Mouse (Mus musculus) MEL (cell line): ENCODE measurements around the gene Ano5. TPM values are rescaled to one million over a fixed set of nuclear protein-coding genes. Genes with fewer than 3 reads are reported as not detected.
A peak's percentile ranks its signal among the peaks of the same experiment; 100 is the strongest.

ENCODE experiments used
- DNase-seq: peaks from one replicate; pipeline ENCODE4 v3.0.0; 2011; ENCODE audit warnings: low read depth, low spot score
- H3K27ac ChIP-seq: 2 replicates; pipeline ENCODE4 v1.5.1; 2012; ENCODE audit warnings: low read depth, mild to moderate bottlenecking, control low read depth, low read length, moderate library complexity; ENCODE audit not compliant: control insufficient read depth
- H3K27me3 ChIP-seq, 2 experiments: fragments of 150-350 bp in 1 of 2; sonication (generic) in 1 of 2; 2 replicates each; pipeline ENCODE4 v1.6.1; 2012; ENCODE audit warnings: low read length in 2 of 2, mild to moderate bottlenecking in 2 of 2, improper control_type of control experiment in 1 of 2, moderate library complexity in 1 of 2; ENCODE audit not compliant: insufficient read depth in 2 of 2, control insufficient read depth in 1 of 2
- H3K36me3 ChIP-seq, 2 experiments: 2 replicates each; pipeline ENCODE4 v1.6.1; 2012 to 2014; ENCODE audit warnings: low read length in 2 of 2, improper control_type of control experiment in 1 of 2, inconsistent platforms in 1 of 2, mild to moderate bottlenecking in 1 of 2; ENCODE audit not compliant: insufficient read depth in 2 of 2, control insufficient read depth in 1 of 2
- H3K4me1 ChIP-seq, 2 experiments: fragments of 150-350 bp in 1 of 2; sonication (generic) in 1 of 2; 2 replicates each; pipeline ENCODE4 v1.6.1; 2012; ENCODE audit warnings: low read length in 2 of 2, improper control_type of control experiment in 1 of 2, mild to moderate bottlenecking in 1 of 2; ENCODE audit not compliant: insufficient read depth in 2 of 2, control insufficient read depth in 1 of 2
- H3K4me3 ChIP-seq, 2 experiments: fragments of 150-350 bp in 1 of 2; sonication (generic) in 1 of 2; 2 replicates each; pipeline ENCODE4 v1.5.1; 2012; ENCODE audit warnings: low read depth in 2 of 2, low read length in 2 of 2, mild to moderate bottlenecking in 2 of 2, moderate library complexity in 2 of 2, control low read depth in 1 of 2, improper control_type of control experiment in 1 of 2; ENCODE audit not compliant: control insufficient read depth in 1 of 2, insufficient read depth in 1 of 2
- H3K79me2 ChIP-seq: 2 replicates; pipeline ENCODE4 v1.6.1; 2012; ENCODE audit warnings: mild to moderate bottlenecking, low read length, moderate library complexity; ENCODE audit not compliant: control insufficient read depth, poor library complexity, insufficient read depth
- H3K9ac ChIP-seq: 2 replicates; pipeline ENCODE4 v1.6.1; 2012; ENCODE audit warnings: low read depth, mild to moderate bottlenecking, control low read depth, low read length, moderate library complexity; ENCODE audit not compliant: control insufficient read depth, poor library complexity, severe bottlenecking
- H3K9me3 ChIP-seq: fragments of 150-350 bp; sonication (generic); replicated peaks from 2 replicates; pipeline ENCODE4 v1.6.1; 2012; ENCODE audit warnings: mild to moderate bottlenecking, low read length, improper control_type of control experiment, moderate library complexity; ENCODE audit not compliant: insufficient read depth
- CTCF ChIP-seq, 3 experiments: IDR thresholded peaks in 2 of 3; conservative IDR thresholded peaks in 1 of 3; 2 replicates each; pipeline ENCODE4 v1.5.1; 2011 to 2012; ENCODE audit warnings: low read length in 3 of 3, low read depth in 2 of 3, mild to moderate bottlenecking in 2 of 3, improper control_type of control experiment in 1 of 3, inconsistent platforms in 1 of 3, mixed read lengths in 1 of 3, moderate library complexity in 1 of 3; ENCODE audit not compliant: control insufficient read depth in 1 of 3, insufficient read depth in 1 of 3, poor library complexity in 1 of 3, severe bottlenecking in 1 of 3
- ELF1 ChIP-seq: IDR thresholded peaks from 2 replicates; pipeline ENCODE4 v1.6.1; 2014; ENCODE audit warnings: low read depth, mild to moderate bottlenecking, inconsistent platforms, low read length, improper control_type of control experiment, moderate library complexity
- EP300 ChIP-seq, 2 experiments: IDR thresholded peaks; 2 replicates each; pipeline ENCODE4 v1.6.1; 2011; ENCODE audit warnings: improper control_type of control experiment in 2 of 2, low read length in 2 of 2, low read depth in 1 of 2, mild to moderate bottlenecking in 1 of 2
- GABPA ChIP-seq: IDR thresholded peaks from 2 replicates; pipeline ENCODE4 v1.6.1; 2012; ENCODE audit warnings: low read depth, mild to moderate bottlenecking, inconsistent platforms, low read length, improper control_type of control experiment, moderate library complexity
- GATA1 ChIP-seq: IDR thresholded peaks from 2 replicates; pipeline ENCODE4 v1.6.1; 2011; ENCODE audit warnings: low read depth, low read length, improper control_type of control experiment
- JUND ChIP-seq: IDR thresholded peaks from 2 replicates; pipeline ENCODE4 v1.6.1; 2011; ENCODE audit warnings: low read depth, mild to moderate bottlenecking, improper control_type of control experiment, low read length
- KAT2A ChIP-seq: conservative IDR thresholded peaks from 2 replicates; pipeline ENCODE4 v1.6.1; 2012; ENCODE audit warnings: low read depth, low read length, improper control_type of control experiment, inconsistent platforms
- MAX ChIP-seq: IDR thresholded peaks from 2 replicates; pipeline ENCODE4 v1.6.1; 2011; ENCODE audit warnings: low read length, improper control_type of control experiment
- MYB ChIP-seq: IDR thresholded peaks from 2 replicates; pipeline ENCODE4 v1.6.1; 2011; ENCODE audit warnings: mild to moderate bottlenecking, low read depth, low read length, improper control_type of control experiment
- MYC ChIP-seq: IDR thresholded peaks from 2 replicates; pipeline ENCODE4 v1.6.1; 2011; ENCODE audit warnings: low read depth, mild to moderate bottlenecking, low read length, improper control_type of control experiment, moderate library complexity
- POLR2A ChIP-seq, 2 experiments: IDR thresholded peaks; 2 replicates each; pipeline ENCODE4 v1.6.1; 2011 to 2012; ENCODE audit warnings: low read length in 2 of 2, mild to moderate bottlenecking in 2 of 2, control low read depth in 1 of 2, improper control_type of control experiment in 1 of 2, low read depth in 1 of 2, moderate library complexity in 1 of 2; ENCODE audit not compliant: control insufficient read depth in 1 of 2, insufficient read depth in 1 of 2, poor library complexity in 1 of 2
- POLR2AphosphoS5 ChIP-seq: IDR thresholded peaks from 2 replicates; pipeline ENCODE4 v1.6.1; 2012; ENCODE audit warnings: low read depth, borderline replicate concordance, mild to moderate bottlenecking, inconsistent platforms, low read length, moderate library complexity, mixed read lengths
- RAD21 ChIP-seq: IDR thresholded peaks from 2 replicates; pipeline ENCODE4 v1.6.1; 2011; ENCODE audit warnings: mild to moderate bottlenecking, low read depth, low read length, improper control_type of control experiment
- RCOR1 ChIP-seq: IDR thresholded peaks from 2 replicates; pipeline ENCODE4 v1.6.1; 2012; ENCODE audit warnings: low read depth, mild to moderate bottlenecking, inconsistent platforms, low read length, improper control_type of control experiment
- TBP ChIP-seq: IDR thresholded peaks from 2 replicates; pipeline ENCODE4 v1.8.0; 2011; ENCODE audit warnings: low read depth, low read length, improper control_type of control experiment
- ZC3H11A ChIP-seq: IDR thresholded peaks from 2 replicates; pipeline ENCODE4 v1.6.1; 2012; ENCODE audit warnings: low read depth, mild to moderate bottlenecking, inconsistent platforms, low read length, improper control_type of control experiment
- ZKSCAN1 ChIP-seq: IDR thresholded peaks from 2 replicates; pipeline ENCODE4 v1.6.1; 2012; ENCODE audit warnings: low read depth, mild to moderate bottlenecking, inconsistent platforms, low read length, improper control_type of control experiment, moderate library complexity
- ZMIZ1 ChIP-seq: IDR thresholded peaks from 2 replicates; pipeline ENCODE4 v1.6.1; 2012; ENCODE audit warnings: low read depth, mild to moderate bottlenecking, inconsistent platforms, low read length, improper control_type of control experiment, moderate library complexity
- polyA plus RNA-seq, 2 experiments: library from polyadenylated mRNA; stranded (reverse) in 1 of 2; unstranded in 1 of 2; fragments of >175 nt in 1 of 2; fragments of >200 nt in 1 of 2; gene quantifications; 2 replicates each; pipeline versions ENCODE4 v1.2.1 to v1.2.4; 2012; ENCODE audit warnings: low replicate concordance in 2 of 2, low read depth in 1 of 2; ENCODE audit not compliant: insufficient read length in 2 of 2, insufficient read depth in 1 of 2, missing spikeins in 1 of 2
- total RNA-seq: library from RNA; depleted of rRNA; stranded (reverse); fragments of 300-350 nt; gene quantifications from 2 replicates; pipeline ENCODE4 v1.2.3, GENCODE M21; 2012

Gene Ano5
- total and polyA plus RNA-seq, 3 experiments, result not detected

DNA sequence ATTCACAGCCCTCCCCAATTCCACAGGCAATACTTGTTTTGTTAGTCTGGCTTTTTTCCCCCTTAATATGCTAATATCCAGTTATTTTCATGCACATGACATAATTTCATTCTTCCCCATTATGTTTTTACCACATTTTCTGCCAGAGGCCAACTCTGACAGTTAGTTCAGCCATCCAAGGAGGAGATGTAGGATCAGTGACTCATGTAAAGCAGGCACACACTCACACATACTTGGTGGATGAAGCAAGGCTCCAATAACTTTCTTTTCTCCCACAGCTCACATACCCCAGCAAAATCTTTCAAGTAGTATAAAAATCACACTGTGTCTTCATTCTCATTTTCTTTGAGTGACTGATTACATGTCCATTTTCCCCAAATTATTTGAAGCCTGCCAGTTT lies 28.5 kb downstream of the Ano5 start:
- H3K9me3 ChIP-seq, result no peaks in the 10 kb centered on the region
- no peak overlapping the region for H3K4me3 ChIP-seq
- H3K9ac ChIP-seq, result no peak overlapping the region
- no peaks in the 10 kb centered on the region for H3K4me1 ChIP-seq
- no peak for DNase-seq
- no peak for TF ChIP-seq ZMIZ1
- no peak for TF ChIP-seq ZC3H11A
- TF ChIP-seq KAT2A, result no peak
- TF ChIP-seq ZKSCAN1, result no peak
- no peak for TF ChIP-seq POLR2AphosphoS5
- TF ChIP-seq JUND, result no peak
- no peak for TF ChIP-seq MYC
- no peak for TF ChIP-seq ELF1
- TF ChIP-seq EP300 (IDR thresholded peaks at IDR 0.05; ENCODE audit: low read depth in 1 of 2, low read length in 2 of 2), result no peak
- no peaks in the 10 kb centered on the region for H3K36me3 ChIP-seq
- H3K27ac ChIP-seq, result no peak overlapping the region
- no peaks in the 10 kb centered on the region for H3K79me2 ChIP-seq
- H3K27me3 ChIP-seq, result no peaks in the 10 kb centered on the region

DNA sequence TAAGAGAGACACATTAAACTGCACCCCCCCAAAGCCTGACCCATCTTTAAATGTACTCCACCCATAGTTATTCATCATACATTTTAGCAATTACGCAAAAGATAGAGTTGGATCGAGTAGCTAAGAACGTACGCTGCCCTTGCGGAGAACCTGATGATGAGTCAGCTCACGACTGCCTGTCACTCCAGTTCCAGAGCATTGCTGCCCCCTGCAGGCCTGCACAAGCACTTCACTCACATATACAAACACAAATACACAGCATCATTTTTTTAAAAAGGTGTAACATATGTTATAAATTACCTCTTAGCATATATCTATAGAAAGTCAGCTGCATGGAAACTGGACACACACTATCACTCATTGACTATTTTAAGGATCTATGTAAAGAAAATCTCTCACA lies 29.9 kb downstream of the Ano5 start:
- Histone ChIP-seq H3K27ac (no peak overlapping the region), H3K27me3 (no peaks in the 10 kb centered on the region), H3K9me3 (no peaks in the 10 kb centered on the region), H3K4me1 (no peaks in the 10 kb centered on the region), H3K4me3 (no peak overlapping the region), H3K9ac (no peak overlapping the region), H3K36me3 (no peaks in the 10 kb centered on the region), H3K79me2 (no peaks in the 10 kb centered on the region)
- TF ChIP-seq GABPA (no peak), ZMIZ1 (no peak), MYB (no peak), TBP (no peak), GATA1 (no peak), ELF1 (no peak), ZC3H11A (no peak), POLR2A (IDR thresholded peaks at IDR 0.05; ENCODE audit: control insufficient read depth in 1 of 2, insufficient read depth in 1 of 2, low read depth in 1 of 2, low read length in 2 of 2, poor library complexity in 1 of 2) (no peak), POLR2AphosphoS5 (no peak), CTCF (IDR thresholded peaks at IDR 0.05 in 2 of 3, conservative IDR thresholded peaks at IDR 0.05 in 1 of 3; ENCODE audit: control insufficient read depth in 1 of 3, insufficient read depth in 1 of 3, low read depth in 2 of 3, low read length in 3 of 3, poor library complexity in 1 of 3, severe bottlenecking in 1 of 3) (peak in 2 of 3 experiments; percentile 22 to 43; a peak in 4 of 6 replicates), MAX (no peak), RAD21 (peak; percentile 17), RCOR1 (no peak)
- peak; percentile 14 for DNase-seq
